Mouse (Mus musculus) olfactory bulb, adult 2 months (tissue): ENCODE measurements at regions not wholly inside any gene's neighbourhood (a gene's known extent, or its start where the extent isn't known, plus 50 kb on each side); places are given as distances from the start of the nearest gene placed in this dataset.

Source experiments
- CTCF ChIP-seq: fragments of 200-500 bp; IDR thresholded peaks from 2 replicates; pipeline ENCODE4 v1.5.1; 2012; ENCODE audit warnings: low read depth, mild to moderate bottlenecking, low read length, moderate library complexity; ENCODE audit not compliant: insufficient read depth
- POLR2A ChIP-seq: fragments of 200-500 bp; IDR thresholded peaks from 2 replicates; pipeline ENCODE4 v1.6.1; 2012; ENCODE audit warnings: mild to moderate bottlenecking, low read depth, low read length, moderate library complexity; ENCODE audit not compliant: insufficient read depth

DNA sequence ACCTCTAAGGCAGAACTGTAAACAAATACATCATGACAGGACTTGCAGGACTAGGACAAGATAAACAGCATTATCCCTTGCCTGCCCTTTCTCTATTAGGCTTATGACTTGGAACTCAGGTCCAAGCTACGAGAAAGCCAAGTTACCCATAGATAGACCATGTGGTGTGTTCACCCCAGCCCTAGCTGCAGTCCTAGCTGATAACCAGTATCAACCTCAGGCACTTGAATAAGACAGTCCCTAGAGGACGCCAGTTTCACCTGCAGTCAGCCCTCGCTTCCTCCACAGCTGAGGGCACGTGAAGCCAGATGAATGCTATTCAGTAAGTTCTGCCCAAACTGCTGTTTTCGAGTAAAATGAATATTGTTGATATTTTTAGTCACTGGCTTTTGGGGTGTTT is 239.5 kb downstream of the Insig2 start:
- TF ChIP-seq POLR2A, result no peak
- TF ChIP-seq CTCF, result no peak
